Comparison of ENCODE assay signal across 18 mouse cellular contexts in the genomic region with DNA sequence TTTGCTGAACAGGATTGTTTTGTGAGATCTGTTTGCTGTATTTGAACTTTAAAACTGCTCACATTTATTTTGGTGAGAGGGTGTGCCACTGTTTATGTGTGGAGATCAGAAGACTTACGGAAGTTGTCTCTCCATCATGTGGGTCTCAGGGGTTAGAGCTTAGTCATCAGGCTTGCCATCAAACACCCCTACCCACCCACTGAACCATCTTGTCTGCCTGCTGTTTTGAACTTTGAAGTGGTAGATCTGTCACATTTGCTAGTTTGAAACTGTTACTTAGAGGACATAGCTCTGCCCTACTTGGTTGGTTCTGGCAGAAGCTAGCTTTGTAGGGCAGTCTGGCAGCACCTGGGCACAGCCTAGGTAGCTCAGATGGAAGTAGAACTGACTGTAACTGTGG.
DNase-seq lines count a peak whose midpoint lies in the region; ATAC-seq and TF ChIP-seq lines count a peak whose summit lies in the region.
"Had no signal": no experiment of that assay in that cellular context is flagged by ENCODE, and none has a peak within 500 bp of the region (broad histone marks: within the 10 kb centered on the region; RNA-seq: fewer than 3 reads in every experiment).

No protein-coding gene starts in this region.

- peak; percentile 29 for DNase-seq in lung, postnatal 25 days (ENCODE audit: low spot score)
- no peak for DNase-seq in lung, adult 18-20 months
- DNase-seq in brain, adult 2 months (ENCODE audit: low read depth, low spot score) = peak; percentile 22
- DNase-seq in thymus, adult 2 months = peak; percentile 45
- no peak for DNase-seq in left cerebral cortex, postnatal 4 days
- DNase-seq: adrenal gland, adult 8-10 months; cerebellum, postnatal 10 days; right cerebral cortex, adult 18-20 months had no signal

- H3K4me2 ChIP-seq in forebrain, embryonic 13.5 days = no peak overlapping the region
- no peak overlapping the region for H3K4me2 ChIP-seq in midbrain, embryonic 13.5 days (replicated peaks)
- H3K4me2 ChIP-seq: embryonic facial prominence, embryonic 13.5 days; forebrain, embryonic 15.5 days; heart, embryonic 12.5 days; hindbrain, embryonic 13.5 days; intestine, embryonic 15.5 days; kidney, embryonic 15.5 days; liver, embryonic 15.5 days had no signal

- no peak overlapping the region for H3K4me3 ChIP-seq in thymus, adult 2 months (ENCODE audit: control insufficient read depth, insufficient read depth, low read length)
- H3K4me3 ChIP-seq in forebrain, embryonic 13.5 days = no peak overlapping the region
- H3K4me3 ChIP-seq in midbrain, embryonic 13.5 days (replicated peaks) = no peak overlapping the region
- H3K4me3 ChIP-seq: embryonic facial prominence, embryonic 13.5 days; forebrain, embryonic 15.5 days; heart, embryonic 12.5 days; hindbrain, embryonic 13.5 days; intestine, embryonic 15.5 days; kidney, embryonic 15.5 days; liver, embryonic 15.5 days had no signal

- no peaks in the 10 kb centered on the region for H3K27me3 ChIP-seq in thymus, adult 2 months (ENCODE audit: control insufficient read depth, insufficient read depth, low read length)
- H3K27me3 ChIP-seq in forebrain, embryonic 13.5 days = no peaks in the 10 kb centered on the region
- no peaks in the 10 kb centered on the region for H3K27me3 ChIP-seq in midbrain, embryonic 13.5 days
- H3K27me3 ChIP-seq: embryonic facial prominence, embryonic 13.5 days; forebrain, embryonic 15.5 days; heart, embryonic 12.5 days; hindbrain, embryonic 13.5 days; intestine, embryonic 15.5 days; kidney, embryonic 15.5 days; liver, embryonic 15.5 days had no signal

- no peaks in the 10 kb centered on the region for H3K9me3 ChIP-seq in forebrain, embryonic 13.5 days (replicated peaks)
- H3K9me3 ChIP-seq in midbrain, embryonic 13.5 days = no peaks in the 10 kb centered on the region
- H3K9me3 ChIP-seq: embryonic facial prominence, embryonic 13.5 days; forebrain, embryonic 15.5 days; heart, embryonic 12.5 days; hindbrain, embryonic 13.5 days; intestine, embryonic 15.5 days; kidney, embryonic 15.5 days; liver, embryonic 15.5 days had no signal

- TF ChIP-seq POLR2A in thymus, adult 2 months (IDR thresholded peaks at IDR 0.05; ENCODE audit: control insufficient read depth, extremely low read depth, insufficient read depth, low read length, poor library complexity) = no peak

- peak overlapping the region; percentile 7 for H3K27ac ChIP-seq in thymus, adult 2 months (ENCODE audit: control insufficient read depth, insufficient read depth, low read length)
- no peak overlapping the region for H3K27ac ChIP-seq in forebrain, embryonic 13.5 days
- H3K27ac ChIP-seq in midbrain, embryonic 13.5 days = no peak overlapping the region
- H3K27ac ChIP-seq: embryonic facial prominence, embryonic 13.5 days; forebrain, embryonic 15.5 days; intestine, embryonic 15.5 days; kidney, embryonic 15.5 days; liver, embryonic 15.5 days had no signal

- 25% methylated on average over 1 of the region's 1 CpGs for WGBS in thymus, adult 2 months
- 94% methylated on average over 1 of the region's 1 CpGs for WGBS in forebrain, embryonic 13.5 days
- WGBS in midbrain, embryonic 13.5 days = 100% methylated on average over 1 of the region's 1 CpGs

- H3K36me3 ChIP-seq in thymus, adult 2 months (ENCODE audit: control insufficient read depth, insufficient read depth, low read length) = peaks cover 6% of the 10 kb centered on the region; the same call in 1 of the 2 replicates
- peaks cover 26% of the 10 kb centered on the region for H3K36me3 ChIP-seq in forebrain, embryonic 13.5 days (ENCODE audit: poor library complexity, severe bottlenecking)
- H3K36me3 ChIP-seq in midbrain, embryonic 13.5 days = peaks cover 21% of the 10 kb centered on the region
- H3K36me3 ChIP-seq: intestine, embryonic 15.5 days had no signal

- no peak for ATAC-seq in forebrain, embryonic 13.5 days
- ATAC-seq in midbrain, embryonic 13.5 days = no peak
- ATAC-seq: forebrain, embryonic 15.5 days; intestine, embryonic 15.5 days; lung, postnatal 0 days had no signal

- H3K9ac ChIP-seq in forebrain, embryonic 13.5 days = no peak overlapping the region
- no peak overlapping the region for H3K9ac ChIP-seq in midbrain, embryonic 13.5 days (replicated peaks)
- H3K9ac ChIP-seq: embryonic facial prominence, embryonic 13.5 days; forebrain, embryonic 15.5 days; heart, embryonic 12.5 days; hindbrain, embryonic 13.5 days; intestine, embryonic 15.5 days; kidney, embryonic 15.5 days; liver, embryonic 15.5 days had no signal

- intact Hi-C loops in left cerebral cortex, postnatal 4 days (cut with DNase I) = no loop called here

- no peak for TF ChIP-seq CTCF in thymus, adult 2 months (IDR thresholded peaks at IDR 0.05; ENCODE audit: borderline replicate concordance, control insufficient read depth, extremely low read depth, insufficient read depth, low read length, poor library complexity)

- H3K4me1 ChIP-seq in thymus, adult 2 months (replicated peaks; ENCODE audit: control insufficient read depth, insufficient read depth, low read length) = peaks cover 5% of the 10 kb centered on the region
- H3K4me1 ChIP-seq in forebrain, embryonic 13.5 days = 0 out of 2 replicates have a peak, but pooled peaks cover 5% of the 10 kb centered on the region
- H3K4me1 ChIP-seq in midbrain, embryonic 13.5 days (replicated peaks) = peaks cover 30% of the 10 kb centered on the region
- H3K4me1 ChIP-seq: embryonic facial prominence, embryonic 13.5 days; forebrain, embryonic 15.5 days; liver, embryonic 15.5 days had no signal

Comparison
In these comparisons a context has a peak if more than half of its experiments do, and no peak if none do; other contexts are left out.
1. DNase-seq: peak in lung, postnatal 25 days (single experiment), brain, adult 2 months (single experiment) and thymus, adult 2 months (single experiment); none in lung, adult 18-20 months (0 of 2) and left cerebral cortex, postnatal 4 days (single experiment).